Mouse (Mus musculus): ENCODE data around the gene Acp5. TPM values are rescaled to one million over a fixed set of nuclear protein-coding genes. Genes with fewer than 3 reads are reported as not detected.
A peak's percentile ranks its signal among the peaks of the same experiment; 100 is the strongest.

Acp5 gene
- 5.5 and 8.7 TPM in 2 replicates for polyA plus RNA-seq (2015; fragmentation: Nextera tagmentation; extraction: Ambion mirVana)

- Histone ChIP-seq H3K27ac (ENCODE audit: low read length) (no peak within 1 kb of the TSS), H3K9ac (ENCODE audit: low read length) (no peak within 1 kb of the TSS), H3K27me3 (ENCODE audit: control insufficient read depth, insufficient read depth, low read length) (no peaks in the 10 kb centered on the region), H3K9me3 (replicated peaks; ENCODE audit: control insufficient read depth, low read length) (no peaks in the 10 kb centered on the region), H3K4me2 (ENCODE audit: low read depth, low read length) (no peak within 1 kb of the TSS), H3K36me3 (ENCODE audit: control insufficient read depth, insufficient read depth) (no peaks in the 10 kb centered on the region), H3K4me3 (ENCODE audit: low read length) (no peak within 1 kb of the TSS), H3K4me1 (ENCODE audit: control insufficient read depth, insufficient read depth, low read length) (peaks cover 7% of the 10 kb centered on the region; the same call in 1 of the 2 replicates)
- WGBS = 66% methylated on average over 7 of the region's 7 CpGs
- no peak for ATAC-seq (replicated peaks; ENCODE audit: extremely low read depth, insufficient read depth, low FRiP score)
These were observed at the start of gene Acp5 for GRCm38 (mm10) chr9:22135644-22136390. Gene Acp5 (minus strand): TSS chr9:22135711.

GRCm38 (mm10) chr9:22172318-22172717 lies 36.8 kb upstream of the Acp5 start:
- WGBS = 73% methylated on average over 4 of the region's 4 CpGs
- H3K27ac ChIP-seq (ENCODE audit: low read length) = no peak overlapping the region
- H3K4me3 ChIP-seq (ENCODE audit: low read length) = no peak overlapping the region
- ATAC-seq (replicated peaks; ENCODE audit: extremely low read depth, insufficient read depth, low FRiP score) = no peak
- peaks cover 6% of the 10 kb centered on the region for H3K9me3 ChIP-seq (replicated peaks; ENCODE audit: control insufficient read depth, low read length)
- no peak overlapping the region for H3K9ac ChIP-seq (ENCODE audit: low read length)
- H3K27me3 ChIP-seq (ENCODE audit: control insufficient read depth, insufficient read depth, low read length) = no peaks in the 10 kb centered on the region
- H3K4me1 ChIP-seq (ENCODE audit: control insufficient read depth, insufficient read depth, low read length) = no peaks in the 10 kb centered on the region
- no peaks in the 10 kb centered on the region for H3K36me3 ChIP-seq (ENCODE audit: control insufficient read depth, insufficient read depth)
- no peak overlapping the region for H3K4me2 ChIP-seq (ENCODE audit: low read depth, low read length)

- H3K4me2 ChIP-seq (ENCODE audit: low read depth, low read length) = no peak overlapping the region
- H3K27ac ChIP-seq (ENCODE audit: low read length) = no peak overlapping the region
- H3K27me3 ChIP-seq (ENCODE audit: control insufficient read depth, insufficient read depth, low read length) = no peaks in the 10 kb centered on the region
- H3K36me3 ChIP-seq (ENCODE audit: control insufficient read depth, insufficient read depth) = no peaks in the 10 kb centered on the region
- no peak overlapping the region for H3K4me3 ChIP-seq (ENCODE audit: low read length)
- no peaks in the 10 kb centered on the region; the same call in 1 of the 2 replicates for H3K9me3 ChIP-seq (replicated peaks; ENCODE audit: control insufficient read depth, low read length)
- 89% methylated on average over 11 of the region's 11 CpGs for WGBS
- no peak overlapping the region for H3K9ac ChIP-seq (ENCODE audit: low read length)
- 0 out of 2 replicates have a peak, but pooled peaks cover 2% of the 10 kb centered on the region for H3K4me1 ChIP-seq (ENCODE audit: control insufficient read depth, insufficient read depth, low read length)
- no peak for ATAC-seq (replicated peaks; ENCODE audit: extremely low read depth, insufficient read depth, low FRiP score)
These were observed 33.8 kb upstream of the Acp5 start for GRCm38 (mm10) chr9:22169327-22169726.

GRCm38 (mm10) chr9:22167751-22168150 lies 32.2 kb upstream of the Acp5 start:
- no peak overlapping the region for H3K27ac ChIP-seq (ENCODE audit: low read length)
- no peaks in the 10 kb centered on the region for H3K36me3 ChIP-seq (ENCODE audit: control insufficient read depth, insufficient read depth)
- no peaks in the 10 kb centered on the region for H3K27me3 ChIP-seq (ENCODE audit: control insufficient read depth, insufficient read depth, low read length)
- WGBS = 95% methylated on average over 4 of the region's 4 CpGs
- H3K9ac ChIP-seq (ENCODE audit: low read length) = no peak overlapping the region
- H3K4me1 ChIP-seq (ENCODE audit: control insufficient read depth, insufficient read depth, low read length) = 0 out of 2 replicates have a peak, but pooled peaks cover 2% of the 10 kb centered on the region
- H3K9me3 ChIP-seq (replicated peaks; ENCODE audit: control insufficient read depth, low read length) = no peaks in the 10 kb centered on the region; the same call in 1 of the 2 replicates
- H3K4me3 ChIP-seq (ENCODE audit: low read length) = no peak overlapping the region
- ATAC-seq (replicated peaks; ENCODE audit: extremely low read depth, insufficient read depth, low FRiP score) = no peak
- no peak overlapping the region for H3K4me2 ChIP-seq (ENCODE audit: low read depth, low read length)

- no peaks in the 10 kb centered on the region; the same call in 1 of the 2 replicates for H3K9me3 ChIP-seq (replicated peaks; ENCODE audit: control insufficient read depth, low read length)
- no peak overlapping the region for H3K4me2 ChIP-seq (ENCODE audit: low read depth, low read length)
- no peaks in the 10 kb centered on the region for H3K27me3 ChIP-seq (ENCODE audit: control insufficient read depth, insufficient read depth, low read length)
- H3K9ac ChIP-seq (ENCODE audit: low read length) = no peak overlapping the region
- no peaks in the 10 kb centered on the region for H3K36me3 ChIP-seq (ENCODE audit: control insufficient read depth, insufficient read depth)
- H3K27ac ChIP-seq (ENCODE audit: low read length) = no peak overlapping the region
- no peak overlapping the region for H3K4me3 ChIP-seq (ENCODE audit: low read length)
- 85% methylated on average over 10 of the region's 10 CpGs for WGBS
- H3K4me1 ChIP-seq (ENCODE audit: control insufficient read depth, insufficient read depth, low read length) = 0 out of 2 replicates have a peak, but pooled peaks cover 2% of the 10 kb centered on the region
- ATAC-seq (replicated peaks; ENCODE audit: extremely low read depth, insufficient read depth, low FRiP score) = no peak
These were observed 31.2 kb upstream of the Acp5 start for GRCm38 (mm10) chr9:22166686-22167085.

GRCm38 (mm10) chr9:22165964-22166363 lies 30.5 kb upstream of the Acp5 start:
- Histone ChIP-seq H3K4me2 (ENCODE audit: low read depth, low read length) (no peak overlapping the region), H3K4me1 (ENCODE audit: control insufficient read depth, insufficient read depth, low read length) (0 out of 2 replicates have a peak, but pooled peaks cover 2% of the 10 kb centered on the region), H3K9me3 (replicated peaks; ENCODE audit: control insufficient read depth, low read length) (no peaks in the 10 kb centered on the region; the same call in 1 of the 2 replicates), H3K9ac (ENCODE audit: low read length) (no peak overlapping the region), H3K36me3 (ENCODE audit: control insufficient read depth, insufficient read depth) (no peaks in the 10 kb centered on the region), H3K27ac (ENCODE audit: low read length) (no peak overlapping the region), H3K27me3 (ENCODE audit: control insufficient read depth, insufficient read depth, low read length) (no peaks in the 10 kb centered on the region), H3K4me3 (ENCODE audit: low read length) (no peak overlapping the region)
- 57% methylated on average over 6 of the region's 6 CpGs for WGBS
- no peak for ATAC-seq (replicated peaks; ENCODE audit: extremely low read depth, insufficient read depth, low FRiP score)

- Histone ChIP-seq H3K27me3 (ENCODE audit: control insufficient read depth, insufficient read depth, low read length) (no peaks in the 10 kb centered on the region), H3K9me3 (replicated peaks; ENCODE audit: control insufficient read depth, low read length) (no peaks in the 10 kb centered on the region; the same call in 1 of the 2 replicates), H3K9ac (ENCODE audit: low read length) (peak overlapping the region; percentile 77), H3K4me3 (ENCODE audit: low read length) (peak overlapping the region; percentile 69), H3K36me3 (ENCODE audit: control insufficient read depth, insufficient read depth) (no peaks in the 10 kb centered on the region), H3K4me2 (ENCODE audit: low read depth, low read length) (peak overlapping the region; percentile 95), H3K27ac (ENCODE audit: low read length) (no peak overlapping the region), H3K4me1 (ENCODE audit: control insufficient read depth, insufficient read depth, low read length) (0 out of 2 replicates have a peak, but pooled peaks cover 2% of the 10 kb centered on the region)
- 2% methylated on average over 53 of the region's 54 CpGs for WGBS
- ATAC-seq (replicated peaks; ENCODE audit: extremely low read depth, insufficient read depth, low FRiP score) = peak; percentile 65; the same call in 1 of the 2 replicates
These were observed 29.5 kb upstream of the Acp5 start for GRCm38 (mm10) chr9:22164711-22165668.

GRCm38 (mm10) chr9:22162912-22163311 lies 27.4 kb upstream of the Acp5 start:
- no peaks in the 10 kb centered on the region; the same call in 1 of the 2 replicates for H3K9me3 ChIP-seq (replicated peaks; ENCODE audit: control insufficient read depth, low read length)
- 84% methylated on average over 7 of the region's 7 CpGs for WGBS
- no peak overlapping the region for H3K4me2 ChIP-seq (ENCODE audit: low read depth, low read length)
- no peaks in the 10 kb centered on the region for H3K36me3 ChIP-seq (ENCODE audit: control insufficient read depth, insufficient read depth)
- H3K4me1 ChIP-seq (ENCODE audit: control insufficient read depth, insufficient read depth, low read length) = peaks cover 3% of the 10 kb centered on the region; the same call in 1 of the 2 replicates
- no peaks in the 10 kb centered on the region for H3K27me3 ChIP-seq (ENCODE audit: control insufficient read depth, insufficient read depth, low read length)
- no peak overlapping the region for H3K4me3 ChIP-seq (ENCODE audit: low read length)
- H3K9ac ChIP-seq (ENCODE audit: low read length) = no peak overlapping the region
- no peak for ATAC-seq (replicated peaks; ENCODE audit: extremely low read depth, insufficient read depth, low FRiP score)
- H3K27ac ChIP-seq (ENCODE audit: low read length) = no peak overlapping the region
